7 mouse cellular contexts compared by ENCODE assay signal in the genomic region with DNA sequence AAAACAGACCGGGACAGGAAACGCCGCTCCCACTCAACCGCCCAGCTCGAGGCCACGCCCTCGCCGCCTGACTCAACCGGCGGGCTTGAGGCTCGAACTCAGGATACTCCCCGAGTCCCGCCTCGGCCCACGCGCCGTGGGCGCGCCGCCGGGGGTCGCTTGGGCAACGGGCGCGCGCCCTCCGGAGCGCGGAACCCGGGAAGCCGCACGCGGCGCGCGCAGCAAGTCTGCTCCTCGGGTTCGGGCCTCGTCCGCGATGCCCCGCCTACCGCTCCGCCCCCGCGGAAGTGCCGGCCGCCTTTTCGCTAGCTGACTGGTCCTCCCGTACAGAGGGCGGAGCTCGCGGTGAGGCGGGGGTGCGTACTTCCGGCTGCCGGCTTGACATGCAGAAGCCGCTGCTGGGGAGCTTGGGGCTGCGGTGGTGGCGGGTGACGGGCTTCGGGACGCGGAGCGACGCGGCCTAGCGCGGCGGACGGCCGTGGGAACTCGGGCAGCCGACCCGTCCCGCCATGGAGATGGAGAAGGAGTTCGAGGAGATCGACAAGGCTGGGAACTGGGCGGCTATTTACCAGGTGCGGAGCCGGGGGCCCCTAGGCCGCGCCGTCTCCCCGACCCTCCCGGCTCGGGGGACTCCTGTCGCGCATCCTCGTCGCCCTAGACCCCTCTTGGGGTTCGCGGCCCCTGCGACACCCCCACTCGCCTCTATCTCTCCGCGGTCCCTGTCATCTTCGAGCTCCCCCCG. TPM values are rescaled to one million over a fixed set of nuclear protein-coding genes. Genes with fewer than 3 reads are reported as not detected.
DNase-seq lines count a peak whose midpoint lies in the region; ATAC-seq and TF ChIP-seq lines count a peak whose summit lies in the region.

TSS of gene Ptpn1 (plus strand) at position 73 of the 742 bp plus-strand sequence.

- H3K4me2 ChIP-seq in intestine, postnatal 0 days (replicated peaks; ENCODE audit: low read depth) = peak within 1 kb of the TSS; percentile 95
- peak within 1 kb of the TSS; percentile 77 for H3K4me2 ChIP-seq in midbrain, embryonic 12.5 days (replicated peaks)

- WGBS in embryonic facial prominence, embryonic 10.5 days = under 1% methylated on average over 99 of the region's 99 CpGs
- WGBS in intestine, postnatal 0 days = under 1% methylated on average over 81 of the region's 99 CpGs
- under 1% methylated on average over 98 of the region's 99 CpGs for WGBS in midbrain, embryonic 12.5 days
- WGBS in small intestine, adult 2 months = under 1% methylated on average over 99 of the region's 99 CpGs

- peak within 1 kb of the TSS; percentile 94 for H3K9ac ChIP-seq in intestine, postnatal 0 days (ENCODE audit: low read depth, low read length)
- H3K9ac ChIP-seq in midbrain, embryonic 12.5 days (replicated peaks) = peak within 1 kb of the TSS; percentile 95

- intact Hi-C loops in left cerebral cortex, postnatal 4 days (cut with DNase I) = no loop called here

- peak; percentile 96 for ATAC-seq in intestine, postnatal 0 days
- peak; percentile 95 for ATAC-seq in midbrain, embryonic 12.5 days (ENCODE audit: low FRiP score, low read depth)

- H3K9me3 ChIP-seq in embryonic facial prominence, embryonic 10.5 days = no peaks in the 10 kb centered on the region
- H3K9me3 ChIP-seq in intestine, postnatal 0 days (ENCODE audit: control insufficient read depth) = no peaks in the 10 kb centered on the region
- H3K9me3 ChIP-seq in midbrain, embryonic 12.5 days = no peaks in the 10 kb centered on the region

- no peak for TF ChIP-seq CTCF in intestine, postnatal 0 days (IDR thresholded peaks at IDR 0.05; ENCODE audit: low read depth)
- no peak for TF ChIP-seq CTCF in small intestine, adult 2 months (IDR thresholded peaks at IDR 0.05; ENCODE audit: extremely low read depth, insufficient read length, insufficient replicate concordance, low read depth, low read length)

- peaks cover 7% of the 10 kb centered on the region; the same call in 1 of the 2 replicates for H3K36me3 ChIP-seq in embryonic facial prominence, embryonic 10.5 days (replicated peaks)
- no peaks in the 10 kb centered on the region for H3K36me3 ChIP-seq in intestine, postnatal 0 days (ENCODE audit: control insufficient read depth, insufficient read depth)
- H3K36me3 ChIP-seq in midbrain, embryonic 12.5 days = peaks cover 5% of the 10 kb centered on the region; the same call in 1 of the 2 replicates
- H3K36me3 ChIP-seq in small intestine, adult 2 months (ENCODE audit: control insufficient read depth, insufficient read depth, low read length) = no peaks in the 10 kb centered on the region

- DNase-seq in adrenal gland, postnatal 10 days = peak; percentile 98
- DNase-seq in embryonic facial prominence, embryonic 10.5 days (ENCODE audit: low spot score) = peak; percentile 99
- no peak for DNase-seq in gonadal fat pad, adult 2 months (ENCODE audit: low read depth)
- peak; percentile 98 for DNase-seq in left cerebral cortex, postnatal 4 days

- H3K4me1 ChIP-seq in embryonic facial prominence, embryonic 10.5 days = peaks cover 36% of the 10 kb centered on the region
- H3K4me1 ChIP-seq in intestine, postnatal 0 days (replicated peaks; ENCODE audit: control insufficient read depth, insufficient read depth, low read length) = peaks cover 5% of the 10 kb centered on the region; the same call in 1 of the 2 replicates
- peaks cover 38% of the 10 kb centered on the region for H3K4me1 ChIP-seq in midbrain, embryonic 12.5 days
- H3K4me1 ChIP-seq in small intestine, adult 2 months (ENCODE audit: control insufficient read depth, insufficient read depth, insufficient read length, low read length) = peaks cover 10% of the 10 kb centered on the region; the same call in 1 of the 2 replicates

- H3K27me3 ChIP-seq in embryonic facial prominence, embryonic 10.5 days (replicated peaks; ENCODE audit: low read depth, poor library complexity, severe bottlenecking) = no peaks in the 10 kb centered on the region
- H3K27me3 ChIP-seq in intestine, postnatal 0 days (replicated peaks; ENCODE audit: control insufficient read depth, insufficient read depth, low read length) = no peaks in the 10 kb centered on the region
- H3K27me3 ChIP-seq in midbrain, embryonic 12.5 days = no peaks in the 10 kb centered on the region
- no peaks in the 10 kb centered on the region for H3K27me3 ChIP-seq in small intestine, adult 2 months (ENCODE audit: control insufficient read depth, insufficient read depth, low read length)

- peak within 1 kb of the TSS; percentile 92 for H3K27ac ChIP-seq in embryonic facial prominence, embryonic 10.5 days (replicated peaks)
- H3K27ac ChIP-seq in intestine, postnatal 0 days (ENCODE audit: low read depth, low read length) = peak within 1 kb of the TSS; percentile 78
- H3K27ac ChIP-seq in midbrain, embryonic 12.5 days (replicated peaks) = peak within 1 kb of the TSS; percentile 71
- peak within 1 kb of the TSS; percentile 38 for H3K27ac ChIP-seq in small intestine, adult 2 months (ENCODE audit: insufficient read depth, low read depth, low read length)

- TF ChIP-seq POLR2A in small intestine, adult 2 months (IDR thresholded peaks at IDR 0.05; ENCODE audit: low read depth, low read length) = peak; percentile 85

- H3K4me3 ChIP-seq in embryonic facial prominence, embryonic 10.5 days = peak within 1 kb of the TSS; percentile 97
- H3K4me3 ChIP-seq in intestine, postnatal 0 days (ENCODE audit: low read depth, low read length) = peak within 1 kb of the TSS; percentile 90
- peak within 1 kb of the TSS; percentile 96 for H3K4me3 ChIP-seq in midbrain, embryonic 12.5 days
- H3K4me3 ChIP-seq in small intestine, adult 2 months (ENCODE audit: low read depth, low read length) = peak within 1 kb of the TSS; percentile 85

RNA-seq across cellular contexts. Expression of gene Ptpn1, which starts in this region (rescaled TPM):
- 10 to 100 TPM; 43.1 to 50.2 TPM for total RNA-seq in adrenal gland, postnatal 10 days (2021)
- 66.2 and 71.7 TPM in 2 replicates for polyA plus RNA-seq in embryonic facial prominence, embryonic 10.5 days (2016; fragmentation: Nextera tagmentation; extraction: Ambion mirVana)
- 39.8 and 44.4 TPM in 2 replicates for polyA plus RNA-seq in gonadal fat pad, adult 2 months (2012; rRNA removed)
- polyA plus RNA-seq in intestine, postnatal 0 days (2015; fragmentation: Nextera tagmentation; extraction: Ambion mirVana) = 30.5 and 33.5 TPM in 2 replicates
- 10 to 100 TPM; 66.8 to 68.7 TPM for total RNA-seq in left cerebral cortex, postnatal 4 days (2021)
- polyA plus RNA-seq in midbrain, embryonic 12.5 days (2016; fragmentation: Nextera tagmentation; extraction: Ambion mirVana) = 114 and 117 TPM in 2 replicates
- 13.5 and 24.4 TPM in 2 replicates for polyA plus RNA-seq in small intestine, adult 2 months (2012; rRNA removed)

Comparison
In these comparisons a context has a peak if more than half of its experiments do, and no peak if none do; other contexts are left out.
1. H3K27ac ChIP-seq: peak in every context shown above with its lines; median percentile 92 in embryonic facial prominence, embryonic 10.5 days; 78 in intestine, postnatal 0 days; 71 in midbrain, embryonic 12.5 days; 38 in small intestine, adult 2 months.